Mouse (Mus musculus) right cerebral cortex, postnatal 10 days (tissue): ENCODE measurements at regions not wholly inside any gene's neighbourhood (a gene's known extent, or its start where the extent isn't known, plus 50 kb on each side); places are given as distances from the start of the nearest gene placed in this dataset.

Source experiments
- DNase-seq, 2 experiments: peaks; one replicate each; pipeline ENCODE4 v3.0.0; 2021; ENCODE audit warnings: low spot score in 2 of 2

DNA sequence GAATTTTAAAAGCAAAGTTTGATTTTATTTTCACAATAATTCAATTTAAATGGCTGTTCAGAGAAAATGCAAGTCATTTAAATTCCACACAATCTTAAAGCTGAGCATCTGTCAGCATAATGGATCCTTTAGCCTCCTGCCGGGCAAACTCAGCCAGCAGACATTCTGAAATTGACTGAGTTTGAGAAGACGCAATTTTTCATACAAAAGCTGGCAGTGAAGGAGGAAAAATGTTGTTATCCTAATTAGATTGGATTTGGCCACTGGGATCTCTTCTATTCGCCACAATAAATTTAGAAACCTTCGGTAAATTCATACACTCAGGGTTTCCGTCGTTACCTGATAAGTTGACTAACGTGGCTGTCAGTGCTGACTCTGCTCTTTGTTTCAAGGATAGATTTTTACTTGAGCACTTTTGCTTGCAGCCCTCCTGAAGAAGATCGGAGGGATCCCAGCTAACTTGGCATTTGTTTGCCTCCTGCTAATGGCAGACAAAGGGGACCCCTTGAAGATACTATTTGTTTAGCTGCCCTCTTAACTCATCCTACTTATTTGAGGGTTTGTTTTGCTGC, 244.9 kb upstream of the Fsip2 start:
- DNase-seq: no peak

DNA sequence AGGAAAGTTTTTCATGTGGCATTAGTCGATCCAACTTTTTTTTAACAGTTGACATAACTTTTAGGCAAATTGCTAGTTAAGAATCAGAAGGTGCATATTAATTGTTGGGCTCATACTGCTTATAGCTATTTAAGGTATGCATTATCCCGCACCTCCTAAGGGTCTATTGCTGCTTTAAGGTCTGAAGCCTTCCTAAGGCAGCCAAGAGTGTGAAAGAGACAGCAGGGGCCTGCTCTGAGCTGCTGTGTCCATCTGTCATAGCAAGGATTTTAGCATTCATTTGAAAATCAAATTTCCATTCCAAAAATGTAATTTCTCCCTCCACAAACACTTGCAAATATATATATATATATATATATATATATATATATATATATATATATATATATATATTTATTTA, 241.6 kb upstream of the Fsip2 start:
- peak in 1 of 2 experiments; percentile 24 for DNase-seq

DNA sequence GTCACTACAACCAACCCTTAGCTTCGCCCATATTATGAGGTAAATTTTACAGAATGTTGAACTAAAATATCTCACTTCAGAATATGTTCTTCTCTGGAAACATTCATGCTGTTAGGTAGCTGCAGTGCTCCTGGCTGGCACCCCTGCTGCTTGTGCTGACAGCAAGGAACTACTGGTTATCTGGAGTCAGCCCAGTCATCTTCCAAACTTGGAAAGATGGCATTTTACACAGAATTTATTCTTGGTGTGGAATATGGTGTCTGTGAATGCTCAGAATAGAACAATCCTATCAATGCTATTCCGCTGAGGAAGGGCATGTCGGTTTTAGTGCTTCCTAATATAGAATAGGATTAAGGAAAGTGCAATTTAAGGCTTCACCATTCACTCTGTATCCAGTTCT, 227.7 kb upstream of the Fsip2 start:
- peak; percentile 50 to 63 for DNase-seq
